Mouse (Mus musculus): Measurements from ENCODE around the gene Mip.

DNA sequence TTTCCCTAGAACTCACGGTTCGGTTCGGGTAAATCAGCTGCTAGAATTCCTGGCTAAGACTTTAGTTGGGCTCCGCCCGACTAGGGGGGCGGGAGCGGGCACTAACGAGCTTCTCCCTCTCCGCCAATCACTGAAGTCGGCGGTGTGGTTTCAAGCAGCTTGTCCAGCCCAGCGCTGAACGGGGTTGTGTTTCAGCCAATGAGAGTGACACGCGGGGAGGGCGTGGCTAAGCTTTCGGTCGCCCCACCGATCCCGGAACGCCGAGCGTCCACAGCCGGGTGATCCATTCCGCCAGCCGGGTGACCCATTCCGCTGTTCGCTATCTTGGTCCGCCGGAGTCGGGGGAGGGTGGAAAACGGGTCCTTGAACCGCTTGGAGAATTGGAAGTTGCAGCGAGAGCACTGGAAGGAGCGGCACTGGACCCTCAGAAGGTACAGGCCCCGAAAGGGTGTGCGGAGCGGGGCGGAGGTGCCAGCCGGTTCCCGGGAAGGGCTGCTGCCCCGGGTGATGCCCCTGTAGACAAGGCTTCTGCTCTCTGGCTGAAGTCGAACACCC is 44.7 kb downstream of the Mip start, which contains the start of gene Stat2:
- TF ChIP-seq EP300 (IDR thresholded peaks at IDR 0.05; ENCODE audit: insufficient read depth, low read depth, low read length) (no peak), POLR2A (IDR thresholded peaks at IDR 0.05; ENCODE audit: insufficient read depth, low read length) (peak; percentile 6)
